Mouse (Mus musculus) olfactory bulb, adult 2 months (tissue): ENCODE data around the gene Suds3.

ENCODE experiments used
- CTCF ChIP-seq: fragments of 200-500 bp; IDR thresholded peaks from 2 replicates; pipeline ENCODE4 v1.5.1; 2012; ENCODE audit warnings: low read depth, mild to moderate bottlenecking, low read length, moderate library complexity; ENCODE audit not compliant: insufficient read depth
- POLR2A ChIP-seq: fragments of 200-500 bp; IDR thresholded peaks from 2 replicates; pipeline ENCODE4 v1.6.1; 2012; ENCODE audit warnings: mild to moderate bottlenecking, low read depth, low read length, moderate library complexity; ENCODE audit not compliant: insufficient read depth

DNA sequence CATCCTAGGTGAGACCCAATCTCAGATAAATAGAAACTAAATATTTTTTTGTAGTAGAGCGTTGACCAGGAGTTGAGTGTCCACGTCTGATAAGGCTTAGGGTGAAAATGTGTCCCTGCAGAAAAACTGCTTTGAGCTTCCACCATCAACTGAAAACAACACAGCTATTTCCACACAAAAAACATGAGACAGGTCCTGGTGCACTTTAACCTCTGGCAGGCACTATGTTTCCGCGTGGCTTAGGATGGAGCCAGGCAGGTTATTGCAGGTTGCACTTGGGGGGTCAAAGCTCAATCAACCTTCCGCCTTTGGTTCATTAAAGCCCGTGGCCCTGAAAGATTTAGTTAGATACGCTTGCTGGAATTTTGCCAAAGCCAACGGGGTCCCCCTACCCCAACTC, 2.9 kb upstream of the Suds3 start:
- no peak for TF ChIP-seq CTCF
- TF ChIP-seq POLR2A = no peak
